Mouse (Mus musculus): ENCODE results near the gene Rpn2.

GRCm38 (mm10) chr2:157340221-157340741, 61.5 kb downstream of the Rpn2 start:
- TF ChIP-seq CTCF (IDR thresholded peaks at IDR 0.05; ENCODE audit: low read depth) (no peak), EP300 (IDR thresholded peaks at IDR 0.05; ENCODE audit: low read depth) (no peak)

Measured in liver, postnatal 0 days (tissue).